Mouse (Mus musculus) naive thymus-derived CD4-positive, alpha-beta T cell, adult 2 months (primary cell): ENCODE measurements around the gene Plrg1.

Experiments used
- DNase-seq: peaks from one replicate; pipeline ENCODE4 v3.0.0-alpha.2; 2011; ENCODE audit warnings: low read depth

Plrg1 gene

GRCm38 (mm10) chr3:83052102-83052501 is 3.2 kb upstream of the Plrg1 start:
- DNase-seq: no peak

- no peak for DNase-seq
These were observed 2.2 kb upstream of the Plrg1 start for GRCm38 (mm10) chr3:83053126-83053525.

GRCm38 (mm10) chr3:83053758-83054157 is 1.6 kb upstream of the Plrg1 start:
- peak; percentile 63 for DNase-seq

GRCm38 (mm10) chr3:83054759-83055158 is 563 bp upstream of the Plrg1 start:
- DNase-seq: no peak

- no peak for DNase-seq
These were observed 1.7 kb downstream of the Plrg1 start for GRCm38 (mm10) chr3:83057046-83057445.

- no peak for DNase-seq
These were observed 12.6 kb downstream of the Plrg1 start for GRCm38 (mm10) chr3:83067920-83068319.

GRCm38 (mm10) chr3:83068869-83069268 is 13.5 kb downstream of the Plrg1 start:
- no peak for DNase-seq

GRCm38 (mm10) chr3:83070231-83070630 is 14.9 kb downstream of the Plrg1 start:
- DNase-seq: no peak

GRCm38 (mm10) chr3:83076563-83076962 is 21.2 kb downstream of the Plrg1 start:
- no peak for DNase-seq

- peak; percentile 71 for DNase-seq
These were observed 25.3 kb downstream of the Plrg1 start for GRCm38 (mm10) chr3:83080567-83081055.

GRCm38 (mm10) chr3:83097586-83097985 is 42.3 kb downstream of the Plrg1 start:
- no peak for DNase-seq

GRCm38 (mm10) chr3:83098546-83099034 is 43.3 kb downstream of the Plrg1 start:
- no peak for DNase-seq

- DNase-seq: no peak
These were observed 43.8 kb downstream of the Plrg1 start for GRCm38 (mm10) chr3:83099139-83099538.

GRCm38 (mm10) chr3:83099651-83100050 is 44.3 kb downstream of the Plrg1 start:
- DNase-seq: no peak

- DNase-seq: no peak
These were observed 47.0 kb downstream of the Plrg1 start for GRCm38 (mm10) chr3:83102286-83102685.

- peak; percentile 2 for DNase-seq
These were observed 54.8 kb downstream of the Plrg1 start for GRCm38 (mm10) chr3:83110163-83110562.

GRCm38 (mm10) chr3:83111485-83112261 is 56.4 kb downstream of the Plrg1 start:
- DNase-seq: no peak

- DNase-seq: no peak
These were observed 57.5 kb downstream of the Plrg1 start for GRCm38 (mm10) chr3:83112869-83113268.

- no peak for DNase-seq
These were observed 59.6 kb downstream of the Plrg1 start for GRCm38 (mm10) chr3:83114946-83115345.

- no peak for DNase-seq
These were observed 62.3 kb downstream of the Plrg1 start for GRCm38 (mm10) chr3:83117592-83117991.
